Mouse (Mus musculus) lung, postnatal 36 days (tissue): Measurements from ENCODE around the gene Gnptab.
A peak's percentile ranks its signal among the peaks of the same experiment; 100 is the strongest.
"Not testable (repeated sequence)": the region's sequence is repeated elsewhere in the genome, so short reads cannot be mapped to it uniquely, and the experiment has no call there.

Experiments
- DNase-seq: peaks from one replicate; pipeline ENCODE4 v3.0.0; 2022; ENCODE audit warnings: mixed read lengths

Gene Gnptab

DNA sequence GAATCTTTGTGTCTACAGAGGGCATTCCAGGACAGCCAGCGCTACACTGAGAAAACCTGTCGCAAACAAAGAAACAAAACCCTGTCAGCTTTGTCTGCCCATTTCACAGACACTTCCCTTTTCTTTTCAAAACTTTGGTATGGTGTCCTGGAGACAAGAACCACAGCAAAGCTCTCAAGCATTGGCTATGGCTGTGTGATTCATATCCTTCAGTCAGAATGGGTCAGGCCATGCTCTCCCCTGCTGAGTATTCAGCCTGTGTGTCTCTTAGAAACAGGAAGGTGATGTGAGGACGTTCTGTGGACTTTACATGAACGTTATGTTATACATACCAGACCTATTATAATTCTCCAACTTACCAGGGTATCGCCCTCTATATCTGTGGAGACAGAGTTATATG lies 38.8 kb downstream of the Gnptab start:
- DNase-seq = peak; percentile 57

DNA sequence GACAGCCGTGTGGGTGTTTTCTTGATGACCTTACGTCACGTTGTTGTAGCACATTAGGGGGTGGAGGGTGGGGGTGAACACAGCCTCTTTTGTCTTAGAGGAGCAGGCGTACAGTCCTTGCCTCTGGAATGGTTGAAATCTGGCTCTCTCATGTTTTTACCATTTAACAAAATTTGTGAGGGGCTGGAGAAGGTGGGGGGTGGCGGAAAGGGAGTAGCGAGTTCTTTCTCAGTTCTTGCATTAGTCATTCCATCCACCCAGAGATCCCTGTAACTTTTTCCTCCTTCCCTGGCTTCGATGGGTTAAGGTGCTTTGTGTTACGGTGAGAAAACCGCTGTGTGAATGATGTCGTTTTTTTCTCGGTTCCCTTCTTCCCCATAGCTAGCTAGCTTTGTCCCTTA lies 41.2 kb downstream of the Gnptab start:
- DNase-seq = no peak

DNA sequence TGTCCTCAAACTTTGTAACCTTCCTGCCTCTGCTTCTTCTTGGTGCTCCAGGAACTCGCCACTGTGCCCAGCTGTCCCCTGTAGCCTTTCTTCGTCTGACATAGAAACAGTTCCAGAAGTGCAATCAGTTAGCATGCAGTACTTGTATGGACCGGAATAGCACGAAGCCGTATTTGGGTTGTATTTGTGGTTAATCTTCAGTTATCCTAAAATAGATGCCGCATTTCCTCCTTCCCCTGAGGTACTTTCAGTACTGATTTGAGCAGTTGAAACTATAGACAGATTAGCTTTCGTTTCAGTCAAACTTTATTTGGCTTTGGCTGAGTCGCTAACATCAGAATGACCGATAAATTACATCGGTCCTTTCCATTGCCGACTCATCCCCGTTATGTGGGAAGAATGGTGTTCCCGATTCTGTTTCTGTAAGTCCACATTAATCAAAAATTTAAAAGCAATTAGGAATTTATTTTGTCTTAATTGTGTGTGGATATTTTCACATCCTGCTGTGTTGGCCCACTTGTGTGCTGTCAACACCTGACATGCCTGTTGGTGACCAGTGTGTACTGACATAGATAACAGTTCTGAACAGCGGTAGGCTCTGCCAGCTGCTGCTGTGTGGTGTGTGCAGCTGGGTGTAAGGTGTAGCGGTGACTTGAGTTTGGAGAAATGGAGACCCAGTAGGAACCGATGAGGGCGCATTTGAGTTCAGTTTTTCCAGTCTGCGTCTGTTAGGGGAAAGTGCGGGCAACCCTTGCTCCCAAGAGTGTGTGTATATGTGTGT lies 41.9 kb downstream of the Gnptab start:
- DNase-seq = no peak

DNA sequence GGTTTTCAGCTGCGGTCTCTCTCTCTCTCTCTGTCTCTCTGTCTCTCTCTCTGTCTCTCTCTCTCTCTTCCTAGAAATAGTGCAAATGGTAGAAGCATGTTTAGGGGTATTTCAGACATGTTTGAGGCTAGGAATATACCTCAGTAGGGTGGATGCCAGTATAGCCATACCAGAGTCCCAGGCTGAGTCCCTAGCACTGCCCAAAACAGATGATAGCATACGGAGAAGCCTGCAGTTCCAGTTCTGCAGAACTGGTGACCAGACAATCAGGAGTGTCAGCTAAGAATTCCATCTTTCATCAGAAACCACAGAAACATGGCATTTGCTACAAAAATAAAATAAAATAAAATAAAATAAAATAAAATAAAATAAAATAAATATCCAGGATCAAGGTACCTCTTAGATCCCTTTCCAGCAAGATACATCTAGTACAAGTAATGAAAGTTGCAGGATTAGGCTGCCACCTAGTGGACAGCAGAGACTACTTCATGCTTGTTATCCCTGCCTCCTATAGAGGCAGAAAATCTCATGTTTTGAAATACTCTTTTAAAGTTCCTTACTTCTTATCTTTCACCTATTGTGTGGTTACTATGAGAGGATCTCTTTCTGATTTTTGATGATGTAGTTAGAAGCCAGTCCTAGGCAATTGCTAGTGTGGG lies 47.4 kb downstream of the Gnptab start:
- peak; percentile 76 for DNase-seq

DNA sequence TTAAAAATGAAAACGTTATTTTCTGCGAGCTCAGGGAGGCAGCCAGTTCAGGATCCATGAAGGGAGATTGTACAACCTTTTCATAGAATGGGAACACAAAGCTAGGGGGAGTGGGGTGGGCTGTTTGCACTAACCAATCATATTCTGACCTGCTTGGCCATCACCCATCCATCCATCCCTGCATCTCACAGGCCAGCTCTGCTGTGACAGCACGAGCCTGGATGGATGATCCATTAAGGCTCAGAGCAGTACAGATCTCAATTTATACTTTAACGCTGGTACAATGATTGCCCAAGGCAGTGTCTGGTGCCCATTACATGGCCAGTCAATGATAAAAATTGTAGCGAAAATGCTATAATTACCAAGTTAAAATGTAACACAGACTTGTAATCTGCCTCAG lies 48.0 kb downstream of the Gnptab start:
- DNase-seq = no peak

DNA sequence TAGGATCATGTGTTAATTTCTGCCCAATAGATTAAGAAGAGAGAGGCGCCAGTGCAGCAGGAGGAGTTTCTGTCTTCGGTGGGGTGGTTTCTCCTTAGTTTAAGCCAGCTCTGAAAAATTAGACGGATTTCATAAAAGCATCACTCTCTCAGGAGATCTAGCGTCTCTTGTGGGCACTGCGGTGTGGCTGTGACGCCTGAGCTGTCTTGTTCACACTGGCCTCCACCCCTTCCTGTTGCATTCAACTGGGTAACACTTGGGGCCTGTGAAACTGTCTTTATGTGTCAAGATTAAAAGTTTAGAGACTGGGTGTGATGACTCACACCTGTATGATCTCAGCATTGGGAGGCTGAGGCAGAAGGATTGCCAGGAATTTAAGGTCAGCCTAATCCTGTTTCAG lies 49.1 kb downstream of the Gnptab start:
- DNase-seq = no peak

DNA sequence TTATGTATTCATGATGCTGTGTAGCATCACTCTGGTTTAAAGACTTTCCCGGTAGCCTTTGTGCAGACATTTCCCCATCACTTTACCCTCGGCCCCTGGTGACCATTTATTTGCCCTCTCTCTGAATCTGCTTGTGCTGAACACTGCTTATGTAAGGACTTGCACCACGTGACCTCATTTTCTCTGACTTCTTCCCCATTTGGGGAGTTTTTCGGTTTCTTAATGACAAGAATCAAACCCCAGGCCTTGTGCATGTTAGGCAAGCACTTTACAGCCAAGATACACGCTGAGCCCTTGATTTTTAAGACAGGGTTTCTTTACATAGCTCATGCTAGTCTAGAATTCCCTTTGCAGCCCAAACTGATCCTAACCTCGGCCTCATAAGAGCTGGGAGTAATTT lies 62.3 kb downstream of the Gnptab start:
- DNase-seq = peak; percentile 24

DNA sequence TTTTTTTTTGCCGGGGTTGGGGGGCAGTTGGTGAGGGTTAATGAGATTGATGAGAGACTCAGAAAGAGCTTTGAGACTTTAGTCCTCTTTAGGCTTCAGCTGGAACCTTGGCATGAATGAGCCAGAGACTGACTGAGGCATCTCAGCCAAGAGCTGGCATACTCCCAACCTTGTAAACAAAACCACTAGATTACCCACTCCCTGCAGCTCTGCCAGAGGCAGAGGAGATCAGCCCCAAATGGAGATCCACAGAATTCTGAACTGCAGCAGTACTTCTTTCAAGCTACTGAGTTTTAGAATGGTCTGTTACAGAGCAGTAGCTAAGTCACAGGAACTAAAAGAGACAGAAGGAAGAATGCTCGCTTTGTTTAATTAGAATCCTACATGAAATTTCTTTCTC lies 72.3 kb downstream of the Gnptab start:
- DNase-seq = peak; percentile 54

DNA sequence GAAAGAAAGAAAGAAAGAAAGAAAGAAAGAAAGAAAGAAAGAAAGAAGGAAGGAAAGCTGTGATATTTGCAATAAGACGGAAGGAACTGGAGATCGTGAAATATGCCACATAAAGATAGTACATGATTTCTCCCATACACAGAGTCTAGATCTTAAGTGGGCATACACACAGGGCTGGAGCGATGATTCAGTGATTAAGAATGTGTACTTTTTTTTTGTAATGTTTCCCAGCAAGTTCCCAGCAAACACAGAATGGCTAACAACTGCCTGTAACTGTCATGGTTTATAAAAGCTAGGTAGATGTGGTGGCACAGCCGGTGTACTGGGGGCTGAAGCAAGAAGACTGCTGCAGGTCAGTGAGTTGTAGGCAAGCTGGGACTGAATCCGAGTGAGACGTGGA lies 73.1 kb downstream of the Gnptab start:
- no peak for DNase-seq

DNA sequence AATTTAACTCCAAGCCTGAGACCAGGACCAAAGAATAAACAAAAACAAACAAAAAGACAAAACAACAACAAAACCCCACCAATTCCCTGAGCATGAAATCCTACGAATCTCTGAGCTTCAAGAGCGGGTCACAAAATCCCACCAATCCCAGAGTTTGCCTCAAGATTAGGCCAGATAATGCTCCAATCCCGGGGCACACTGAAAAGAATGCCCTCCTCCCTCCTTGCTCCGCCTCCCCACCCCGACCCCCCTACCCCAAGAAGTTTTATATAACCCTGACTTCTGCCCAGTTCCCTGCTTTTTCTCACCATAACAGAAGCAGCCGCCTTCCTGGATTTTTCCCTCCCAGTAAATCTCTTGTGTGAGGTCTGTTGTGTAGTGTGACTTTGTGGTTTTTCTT lies 78.9 kb downstream of the Gnptab start:
- peak; percentile 32 for DNase-seq

DNA sequence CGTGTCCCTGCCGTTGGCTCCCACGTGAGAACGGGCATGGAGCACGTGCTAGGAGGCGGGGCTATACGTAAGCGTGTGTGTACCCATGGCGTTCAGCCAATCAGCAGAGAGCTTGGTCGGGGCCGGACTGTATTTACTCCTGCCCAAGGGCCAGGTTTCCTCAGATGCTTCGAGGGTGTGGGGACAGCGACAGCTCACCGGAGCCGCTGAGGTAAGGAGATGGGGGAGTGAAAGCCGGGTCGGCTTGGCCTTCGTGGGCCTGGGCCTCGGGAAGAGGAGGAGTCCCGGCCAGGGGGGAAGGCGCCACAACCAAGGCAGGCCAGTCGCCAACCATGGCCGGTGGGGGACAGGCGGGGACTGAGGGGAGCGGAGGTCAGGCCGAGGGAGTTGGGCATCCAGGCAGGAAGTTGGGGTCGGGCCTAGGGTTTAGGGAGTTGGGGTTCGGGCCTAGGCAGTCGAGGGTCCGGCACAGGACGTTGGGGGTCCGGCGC lies 80.6 kb downstream of the Gnptab start, which contains the start of gene Sycp3:
Gene Sycp3 (plus strand): TSS at position 68 of the 491 bp plus-strand sequence.
- no peak for DNase-seq

DNA sequence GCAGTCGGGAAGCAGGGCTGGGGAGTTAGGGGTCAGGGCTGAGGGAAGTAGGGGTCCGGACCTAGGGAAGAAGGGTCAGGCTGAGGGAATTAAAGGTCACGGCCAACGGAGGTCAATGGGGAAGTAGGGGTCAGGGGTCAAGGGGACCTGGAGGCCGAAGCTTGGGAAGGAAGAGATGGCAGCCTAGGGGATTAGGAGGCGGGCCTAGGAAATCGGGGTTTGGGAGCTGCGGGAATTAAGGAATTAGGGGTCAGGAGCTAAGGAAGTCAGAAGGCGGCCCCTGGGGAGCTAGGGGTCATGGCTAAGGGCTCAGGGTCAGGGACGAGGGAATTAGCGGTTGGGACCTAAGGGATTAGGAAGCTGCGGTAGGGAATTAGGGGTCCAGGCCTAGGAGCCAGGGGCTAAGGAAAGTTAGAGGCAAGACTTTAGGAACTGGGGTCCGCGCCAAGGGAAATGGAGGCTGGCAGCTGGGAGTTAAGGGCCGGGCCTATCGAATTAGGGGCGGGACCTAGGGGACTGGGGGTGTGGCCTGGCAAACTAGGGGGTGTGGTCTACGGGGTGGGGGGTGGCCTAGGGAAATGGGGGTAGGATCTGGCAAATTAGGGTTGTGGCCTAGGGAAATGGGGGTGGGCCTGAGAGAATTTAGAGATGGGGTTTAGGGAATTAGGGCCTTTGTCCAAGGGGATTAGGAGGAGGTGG lies 81.3 kb downstream of the Gnptab start:
- no peak for DNase-seq

DNA sequence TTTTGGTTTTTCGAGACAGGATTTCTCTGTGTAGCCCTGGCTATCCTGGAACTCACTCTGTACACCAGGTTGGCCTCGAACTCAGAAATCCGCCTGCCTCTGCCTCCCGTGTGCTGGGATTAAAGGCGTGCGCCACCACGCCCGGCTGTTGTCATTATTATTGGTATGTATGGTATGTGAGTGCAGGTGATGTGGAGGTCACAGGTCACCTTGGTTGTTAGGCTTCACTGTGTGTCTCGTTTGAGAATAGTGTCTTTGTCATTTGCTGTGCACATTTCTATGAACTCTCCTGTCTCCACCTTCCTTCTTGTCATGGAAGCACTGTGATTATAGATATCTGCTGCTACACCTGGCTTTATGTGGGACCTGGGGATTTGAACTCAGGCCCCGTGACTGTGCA lies 103.9 kb downstream of the Gnptab start:
- not testable (repeated sequence) for DNase-seq

DNA sequence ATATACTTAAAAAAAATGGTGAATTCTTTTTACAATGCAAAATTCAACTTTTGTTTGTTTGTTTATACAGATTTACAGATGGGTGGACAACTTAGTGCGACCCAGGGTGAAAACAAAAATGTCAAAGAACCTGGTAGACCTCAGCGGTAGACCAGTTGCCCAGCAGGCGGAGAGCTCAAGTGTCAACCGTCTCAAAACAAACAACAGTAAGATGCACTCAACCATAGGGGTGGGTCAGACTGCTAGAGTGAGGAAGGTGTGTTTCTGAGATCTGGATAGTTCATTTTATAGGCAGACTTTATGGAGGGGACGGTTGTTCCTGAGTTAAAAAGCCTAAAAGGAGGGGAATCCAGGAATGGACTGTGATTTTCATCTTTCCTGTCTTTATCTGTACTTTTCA lies 109.7 kb downstream of the Gnptab start:
- DNase-seq = no peak

DNA sequence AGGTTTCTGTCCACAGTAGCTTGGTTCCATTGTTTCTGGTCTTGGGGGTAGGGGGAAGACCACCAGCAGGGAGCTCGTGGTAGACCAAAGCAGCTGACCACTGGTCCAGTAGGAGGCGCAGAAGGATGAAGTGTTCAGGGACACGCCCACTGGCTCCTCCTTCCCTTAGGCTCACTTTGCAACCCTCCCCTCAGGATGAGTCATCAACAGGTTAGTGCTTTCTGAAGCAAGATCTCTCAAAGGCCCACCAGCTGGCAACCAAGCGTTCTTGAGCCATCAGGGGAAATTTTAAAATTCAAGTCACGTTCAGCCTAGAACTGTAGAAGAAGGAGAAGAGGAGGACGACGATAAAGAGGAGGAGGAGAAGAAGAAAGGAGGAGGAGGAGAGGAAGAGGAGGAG lies 112.7 kb downstream of the Gnptab start:
- DNase-seq = peak; percentile 61

DNA sequence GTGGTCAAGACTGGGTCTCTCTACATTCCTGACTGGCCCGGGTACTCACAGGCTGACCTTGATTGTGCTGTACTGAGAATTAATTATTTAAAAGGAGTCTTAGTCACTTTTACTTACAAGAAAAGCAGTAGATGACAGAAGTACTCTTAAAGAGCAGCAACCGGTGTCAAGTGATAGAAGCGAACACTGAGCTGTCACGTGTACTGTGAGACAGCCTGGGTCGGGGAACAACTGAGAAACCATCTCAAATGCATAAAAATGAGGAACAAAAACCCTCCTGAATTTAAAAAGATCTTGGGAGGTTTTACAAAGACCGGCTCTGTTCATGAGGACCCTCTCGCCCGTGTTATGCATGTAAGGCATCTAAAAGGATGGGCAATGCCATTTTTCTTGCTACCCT lies 113.7 kb downstream of the Gnptab start:
- DNase-seq = no peak

DNA sequence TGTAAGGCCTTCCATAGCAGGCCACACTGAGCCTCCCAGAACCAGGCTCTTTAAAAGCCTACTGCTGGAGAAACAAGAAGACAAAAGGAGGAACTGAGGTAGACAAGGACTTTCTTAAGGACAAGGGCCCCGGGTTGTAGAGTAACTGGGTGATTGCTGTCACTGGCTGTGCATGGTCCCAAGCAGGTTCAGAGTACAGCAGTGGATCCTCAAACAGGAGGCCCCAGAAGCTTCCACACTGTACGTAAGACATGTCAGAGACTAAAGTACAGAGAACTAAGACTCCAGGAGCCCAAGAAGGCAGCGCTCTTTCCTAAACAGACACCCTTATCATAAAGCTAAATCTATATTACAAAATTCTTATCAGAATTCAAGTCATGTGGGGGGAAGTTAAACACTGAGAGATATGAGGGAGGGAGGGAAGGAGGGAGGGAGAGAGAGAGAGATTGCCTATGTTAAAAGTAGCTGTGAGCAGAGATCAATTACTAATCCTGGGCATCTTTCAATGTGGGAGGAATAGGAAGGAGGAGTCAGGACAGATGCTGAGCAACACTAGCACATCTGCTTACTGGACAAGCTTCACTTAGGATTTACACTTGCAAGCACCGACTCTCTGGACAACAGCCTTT lies 116.1 kb downstream of the Gnptab start:
- DNase-seq = no peak
